Mouse (Mus musculus) CH12.LX (cell line): ENCODE data around the gene Ube2d2b. TPM values are rescaled to one million over a fixed set of nuclear protein-coding genes. Genes with fewer than 3 reads are reported as not detected.

Source experiments
- DNase-seq: peaks from one replicate; pipeline ENCODE4 v3.0.0-alpha.2; 2013; ENCODE audit errors: extremely low read depth
- H3K27ac ChIP-seq: 2 replicates; pipeline ENCODE4 v1.5.1; 2012; ENCODE audit warnings: low read depth, mild to moderate bottlenecking, control low read depth, moderate library complexity; ENCODE audit not compliant: insufficient read depth
- H3K27me3 ChIP-seq: replicated peaks from 2 replicates; pipeline ENCODE3; 2012; ENCODE audit warnings: inconsistent platforms
- H3K36me3 ChIP-seq, 2 experiments: replicated peaks in 1 of 2; 2 replicates each; pipeline versions ENCODE3 to v1.6.1; 2012; ENCODE audit warnings: inconsistent platforms in 1 of 2, low read length in 1 of 2, mild to moderate bottlenecking in 1 of 2, mixed read lengths in 1 of 2, moderate library complexity in 1 of 2; ENCODE audit not compliant: control insufficient read depth in 1 of 2, insufficient read depth in 1 of 2
- H3K4me1 ChIP-seq, 2 experiments: 2 replicates each; pipeline ENCODE4 v1.6.1; 2012; ENCODE audit warnings: inconsistent platforms in 1 of 2, moderate library complexity in 1 of 2; ENCODE audit not compliant: insufficient read depth in 2 of 2, control insufficient read depth in 1 of 2
- H3K4me2 ChIP-seq: 2 replicates; pipeline ENCODE4 v1.6.1; 2012; ENCODE audit warnings: low read depth, mild to moderate bottlenecking, control low read depth; ENCODE audit not compliant: poor library complexity, insufficient read depth, severe bottlenecking
- H3K4me3 ChIP-seq, 3 experiments: fragments of 150-350 bp in 1 of 3; sonication (generic) in 1 of 3; replicated peaks in 1 of 3; 2 replicates each; pipeline versions ENCODE3 to v1.5.1; 2011 to 2012; ENCODE audit warnings: low read depth in 2 of 3, low read length in 2 of 3, mild to moderate bottlenecking in 2 of 3, moderate library complexity in 2 of 3, control low read depth in 1 of 3, improper control_type of control experiment in 1 of 3, inconsistent platforms in 1 of 3, mixed read lengths in 1 of 3; ENCODE audit not compliant: poor library complexity in 1 of 3
- H3K79me2 ChIP-seq: replicated peaks from 2 replicates; pipeline ENCODE4 v1.6.1; 2012; ENCODE audit warnings: mild to moderate bottlenecking, moderate library complexity; ENCODE audit not compliant: control insufficient read depth, poor library complexity, insufficient read depth, severe bottlenecking; ENCODE audit errors: extremely low read depth
- H3K9ac ChIP-seq: 2 replicates; pipeline ENCODE4 v1.6.1; 2012; ENCODE audit warnings: low read depth, mild to moderate bottlenecking, control low read depth, moderate library complexity; ENCODE audit not compliant: insufficient read depth
- H3K9me3 ChIP-seq: replicated peaks from 2 replicates; pipeline ENCODE3; 2012; ENCODE audit warnings: low read length, inconsistent platforms, mixed read lengths
- BHLHE40 ChIP-seq: IDR thresholded peaks from 2 replicates; pipeline ENCODE4 v1.6.1; 2011; ENCODE audit warnings: mild to moderate bottlenecking, low read depth, low read length, improper control_type of control experiment
- CHD1 ChIP-seq: IDR thresholded peaks from 2 replicates; pipeline ENCODE4 v1.6.1; 2012; ENCODE audit warnings: low read depth, low read length, improper control_type of control experiment, inconsistent platforms
- CHD2 ChIP-seq: IDR thresholded peaks from 2 replicates; pipeline ENCODE4 v1.6.1; 2011; ENCODE audit warnings: low read length, improper control_type of control experiment
- CTCF ChIP-seq, 2 experiments: IDR thresholded peaks in 1 of 2; conservative IDR thresholded peaks in 1 of 2; 2 replicates each; pipeline ENCODE4 v1.5.1; 2011 to 2012; ENCODE audit warnings: low read depth in 2 of 2, low read length in 2 of 2, improper control_type of control experiment in 1 of 2, inconsistent platforms in 1 of 2, mild to moderate bottlenecking in 1 of 2, moderate library complexity in 1 of 2
- ELF1 ChIP-seq: IDR thresholded peaks from 2 replicates; pipeline ENCODE4 v1.6.1; 2014; ENCODE audit warnings: low read depth, mild to moderate bottlenecking, inconsistent platforms, low read length, improper control_type of control experiment
- EP300 ChIP-seq: IDR thresholded peaks from 2 replicates; pipeline ENCODE4 v1.6.1; 2011; ENCODE audit warnings: low read length, improper control_type of control experiment
- ETS1 ChIP-seq: conservative IDR thresholded peaks from 2 replicates; pipeline ENCODE4 v1.6.1; 2012; ENCODE audit warnings: low read depth, mild to moderate bottlenecking, inconsistent platforms, low read length, improper control_type of control experiment, moderate library complexity
- GABPA ChIP-seq: IDR thresholded peaks from 2 replicates; pipeline ENCODE4 v1.6.1; 2012; ENCODE audit warnings: low read depth, low read length, improper control_type of control experiment, inconsistent platforms; ENCODE audit not compliant: insufficient replicate concordance
- HCFC1 ChIP-seq: IDR thresholded peaks from 2 replicates; pipeline ENCODE4 v1.6.1; 2012; ENCODE audit warnings: low read depth, mild to moderate bottlenecking, inconsistent platforms, low read length, improper control_type of control experiment
- IRF4 ChIP-seq: IDR thresholded peaks from 2 replicates; pipeline ENCODE4 v1.6.1; 2014; ENCODE audit warnings: low read depth, mild to moderate bottlenecking, inconsistent platforms, low read length, improper control_type of control experiment
- JUN ChIP-seq: IDR thresholded peaks from 2 replicates; pipeline ENCODE4 v1.6.1; 2011; ENCODE audit warnings: low read depth, mild to moderate bottlenecking, low read length, improper control_type of control experiment, moderate library complexity; ENCODE audit not compliant: insufficient read depth
- JUND ChIP-seq: conservative IDR thresholded peaks from 2 replicates; pipeline ENCODE4 v1.6.1; 2011; ENCODE audit warnings: low read depth, low read length, improper control_type of control experiment
- KAT2A ChIP-seq: IDR thresholded peaks from 2 replicates; pipeline ENCODE4 v1.6.1; 2012; ENCODE audit warnings: low read length, improper control_type of control experiment, inconsistent platforms; ENCODE audit not compliant: insufficient replicate concordance
- MAZ ChIP-seq: IDR thresholded peaks from 2 replicates; pipeline ENCODE4 v1.6.1; 2012; ENCODE audit warnings: low read depth, mild to moderate bottlenecking, inconsistent platforms, low read length, improper control_type of control experiment, moderate library complexity
- MEF2A ChIP-seq: IDR thresholded peaks from 2 replicates; pipeline ENCODE4 v1.6.1; 2014; ENCODE audit warnings: low read depth, mild to moderate bottlenecking, inconsistent platforms, low read length, improper control_type of control experiment, borderline replicate concordance
- MXI1 ChIP-seq: IDR thresholded peaks from 2 replicates; pipeline ENCODE4 v1.6.1; 2011; ENCODE audit warnings: mild to moderate bottlenecking, low read depth, low read length, improper control_type of control experiment
- NELFE ChIP-seq: IDR thresholded peaks from 2 replicates; pipeline ENCODE4 v1.6.1; 2011; ENCODE audit warnings: low read depth, low read length, improper control_type of control experiment
- PAX5 ChIP-seq: IDR thresholded peaks from 2 replicates; pipeline ENCODE4 v1.6.1; 2012; ENCODE audit warnings: low read length, inconsistent platforms, mixed read lengths
- POLR2A ChIP-seq: IDR thresholded peaks from 2 replicates; pipeline ENCODE4 v1.6.1; 2011; ENCODE audit warnings: low read depth, mild to moderate bottlenecking, improper control_type of control experiment, low read length
- POLR2AphosphoS2 ChIP-seq: IDR thresholded peaks from 2 replicates; pipeline ENCODE4 v1.6.1; 2011; ENCODE audit warnings: low read depth, low read length, improper control_type of control experiment
- RAD21 ChIP-seq: IDR thresholded peaks from 2 replicates; pipeline ENCODE4 v1.6.1; 2011; ENCODE audit warnings: low read depth, mild to moderate bottlenecking, low read length, improper control_type of control experiment, moderate library complexity
- SIN3A ChIP-seq: IDR thresholded peaks from 2 replicates; pipeline ENCODE4 v1.6.1; 2012; ENCODE audit warnings: low read length, improper control_type of control experiment, inconsistent platforms
- SMC3 ChIP-seq: IDR thresholded peaks from 2 replicates; pipeline ENCODE4 v1.6.1; 2011; ENCODE audit warnings: low read depth, low read length, improper control_type of control experiment
- TBP ChIP-seq: conservative IDR thresholded peaks from 2 replicates; pipeline ENCODE4 v1.6.1; 2011; ENCODE audit warnings: low read depth, low read length, improper control_type of control experiment
- TCF12 ChIP-seq: IDR thresholded peaks from 2 replicates; pipeline ENCODE4 v1.6.1; 2014; ENCODE audit warnings: low read depth, mild to moderate bottlenecking, inconsistent platforms, low read length, improper control_type of control experiment
- UBTF ChIP-seq: IDR thresholded peaks from 2 replicates; pipeline ENCODE4 v1.6.1; 2012; ENCODE audit warnings: low read depth, mild to moderate bottlenecking, inconsistent platforms, low read length, improper control_type of control experiment, moderate library complexity
- ZC3H11A ChIP-seq: IDR thresholded peaks from 2 replicates; pipeline ENCODE4 v1.6.1; 2012; ENCODE audit warnings: low read depth, mild to moderate bottlenecking, inconsistent platforms, low read length, improper control_type of control experiment
- ZMIZ1 ChIP-seq: IDR thresholded peaks from 2 replicates; pipeline ENCODE4 v1.6.1; 2012; ENCODE audit warnings: low read depth, mild to moderate bottlenecking, inconsistent platforms, low read length, improper control_type of control experiment
- ZNF384 ChIP-seq: IDR thresholded peaks from 2 replicates; pipeline ENCODE4 v1.6.1; 2012; ENCODE audit warnings: low read depth, low read length, improper control_type of control experiment, inconsistent platforms
- dilution Hi-C: fragments of 300-500 bp; cut with MboI; formaldehyde crosslinking; loops from 2 replicates; pipeline ENCODE4 v1.14.3; 2020; ENCODE audit warnings: low sequenced_read_pairs; ENCODE audit not compliant: extremely low pct_unique_long_range_greater_than_20kb, extremely low pct_ligation_motif_present
- in situ Hi-C: fragments of 300-500 bp; cut with MboI; formaldehyde crosslinking; loops from 3 replicates; pipeline ENCODE4 v1.14.3; 2019; ENCODE audit warnings: low sequenced_read_pairs, low pct_ligation_motif_present, low pct_unique_long_range_greater_than_20kb, mixed read lengths
- polyA plus RNA-seq: library from polyadenylated mRNA; unstranded; fragments of >175 nt; gene quantifications from 2 replicates; pipeline ENCODE4 v1.2.1, GENCODE M21; 2012; ENCODE audit warnings: low read depth; ENCODE audit not compliant: insufficient read length
- total RNA-seq, 2 experiments: library from RNA; depleted of rRNA; stranded (reverse); fragments of 300-350 nt in 1 of 2; fragments of >200 nt in 1 of 2; gene quantifications; 2 replicates each; pipeline ENCODE4 v1.2.3; 2012 to 2014

Ube2d2b gene
- total and polyA plus RNA-seq, 3 experiments, result not detected

- dilution Hi-C loops (no loop called here), in situ Hi-C loops (no loop called here)
- Histone ChIP-seq H3K27me3 (no peaks in the 10 kb centered on the region), H3K9ac (no peak overlapping the region), H3K4me3 (no peak overlapping the region), H3K36me3 (peaks cover 0 to 15% of the 10 kb centered on the region in 2 experiments), H3K79me2 (no peaks in the 10 kb centered on the region), H3K4me1 (no peaks in the 10 kb centered on the region), H3K9me3 (no peaks in the 10 kb centered on the region), H3K27ac (no peak overlapping the region), H3K4me2 (no peak overlapping the region)
- no peak for DNase-seq
- TF ChIP-seq POLR2A (no peak), MAZ (no peak), ZMIZ1 (no peak), EP300 (no peak), CHD2 (no peak), POLR2AphosphoS2 (no peak), HCFC1 (no peak), MXI1 (no peak), UBTF (no peak), TBP (no peak)
These were observed 42.0 kb upstream of the Ube2d2b start for GRCm38 (mm10) chr5:107787682-107788443.

- Histone ChIP-seq H3K9me3 (no peaks in the 10 kb centered on the region), H3K4me1 (no peaks in the 10 kb centered on the region), H3K4me2 (no peak overlapping the region), H3K79me2 (no peaks in the 10 kb centered on the region), H3K36me3 (peaks cover 0 to 15% of the 10 kb centered on the region in 2 experiments), H3K27ac (no peak overlapping the region), H3K4me3 (no peak overlapping the region), H3K9ac (no peak overlapping the region), H3K27me3 (no peaks in the 10 kb centered on the region)
- no peak for TF ChIP-seq IRF4
- no peak for TF ChIP-seq GABPA
- no peak for TF ChIP-seq ETS1
- TF ChIP-seq ZNF384, result no peak
- no peak for TF ChIP-seq NELFE
- no peak for TF ChIP-seq EP300
- no peak for TF ChIP-seq ELF1
- no peak for TF ChIP-seq BHLHE40
- TF ChIP-seq CHD1, result no peak
- TF ChIP-seq JUN, result no peak
- peak; percentile 71 for TF ChIP-seq RAD21
- no peak for TF ChIP-seq PAX5
- no peak for TF ChIP-seq ZC3H11A
- no peak for TF ChIP-seq MEF2A
- peak; percentile 43 to 75; a peak in 3 of 4 replicates for TF ChIP-seq CTCF (conservative IDR thresholded peaks at IDR 0.05 in 1 of 2, IDR thresholded peaks at IDR 0.05 in 1 of 2; ENCODE audit: low read depth in 2 of 2, low read length in 2 of 2)
- no peak for TF ChIP-seq KAT2A
- no peak for TF ChIP-seq SIN3A
- TF ChIP-seq TCF12, result no peak
- TF ChIP-seq JUND, result no peak
- TF ChIP-seq SMC3, result peak; percentile 62
- no peak for TF ChIP-seq POLR2A
- peak; percentile 24 for DNase-seq
- dilution Hi-C loops (no loop called here), in situ Hi-C loops (no loop called here)
These were observed 40.4 kb upstream of the Ube2d2b start for GRCm38 (mm10) chr5:107789492-107789891.
